9 mouse cellular contexts compared by ENCODE assay signal in genomic region chr3:55793842-55794575, GRCm38 (mm10). TPM values are rescaled to one million over a fixed set of nuclear protein-coding genes. Genes with fewer than 3 reads are reported as not detected.
DNase-seq lines count a peak whose midpoint lies in the region; ATAC-seq lines count a peak whose summit lies in the region.
"Had no signal": no experiment of that assay in that cellular context is flagged by ENCODE, and none has a peak within 500 bp of the region (broad histone marks: within the 10 kb centered on the region; RNA-seq: fewer than 3 reads in every experiment).

No protein-coding gene starts in this region.

- WGBS in hindbrain, embryonic 14.5 days = 58% methylated on average over 7 of the region's 7 CpGs
- 58% methylated on average over 7 of the region's 7 CpGs for WGBS in hindbrain, embryonic 12.5 days
- 64% methylated on average over 7 of the region's 7 CpGs for WGBS in neural tube, embryonic 15.5 days
- WGBS in forebrain, embryonic 11.5 days = 75% methylated on average over 7 of the region's 7 CpGs

- no peaks in the 10 kb centered on the region for H3K9me3 ChIP-seq in hindbrain, embryonic 14.5 days (ENCODE audit: control insufficient read depth, low read length)
- H3K9me3 ChIP-seq in hindbrain, embryonic 12.5 days (replicated peaks) = no peaks in the 10 kb centered on the region
- no peaks in the 10 kb centered on the region for H3K9me3 ChIP-seq in neural tube, embryonic 15.5 days (replicated peaks)
- no peaks in the 10 kb centered on the region for H3K9me3 ChIP-seq in forebrain, embryonic 11.5 days (ENCODE audit: control insufficient read depth, low read length)
- H3K9me3 ChIP-seq: neural tube, embryonic 12.5 days had no signal

- no peak for DNase-seq in hindbrain, embryonic 14.5 days (ENCODE audit: low spot score)
- DNase-seq in adrenal gland, adult 8-10 months = peak; percentile 91
- DNase-seq in gastrocnemius, postnatal 14 days = peak; percentile 45
- DNase-seq in kidney, postnatal 10 days = peak; percentile 72
- DNase-seq in forebrain, embryonic 11.5 days (ENCODE audit: low spot score) = no peak
- no peak for DNase-seq in right cerebral cortex, adult 18-20 months

- H3K4me2 ChIP-seq in hindbrain, embryonic 14.5 days (replicated peaks) = no peak overlapping the region
- no peak overlapping the region for H3K4me2 ChIP-seq in hindbrain, embryonic 12.5 days (replicated peaks)
- no peak overlapping the region for H3K4me2 ChIP-seq in neural tube, embryonic 15.5 days
- no peak overlapping the region for H3K4me2 ChIP-seq in forebrain, embryonic 11.5 days (ENCODE audit: low read depth, low read length, severe bottlenecking)
- H3K4me2 ChIP-seq: neural tube, embryonic 12.5 days had no signal

- no peaks in the 10 kb centered on the region; the same call in 1 of the 2 replicates for H3K27me3 ChIP-seq in hindbrain, embryonic 14.5 days (ENCODE audit: control insufficient read depth, insufficient read depth, low read length)
- H3K27me3 ChIP-seq in hindbrain, embryonic 12.5 days = no peaks in the 10 kb centered on the region
- no peaks in the 10 kb centered on the region for H3K27me3 ChIP-seq in neural tube, embryonic 15.5 days (replicated peaks)
- peaks cover 5% of the 10 kb centered on the region; the same call in 1 of the 2 replicates for H3K27me3 ChIP-seq in forebrain, embryonic 11.5 days (ENCODE audit: control insufficient read depth, insufficient read depth, low read length)
- H3K27me3 ChIP-seq: neural tube, embryonic 12.5 days had no signal

- no peak overlapping the region for H3K9ac ChIP-seq in hindbrain, embryonic 14.5 days
- no peak overlapping the region for H3K9ac ChIP-seq in hindbrain, embryonic 12.5 days
- no peak overlapping the region for H3K9ac ChIP-seq in neural tube, embryonic 15.5 days (replicated peaks)
- H3K9ac ChIP-seq in forebrain, embryonic 11.5 days (ENCODE audit: low read length) = no peak overlapping the region
- H3K9ac ChIP-seq: neural tube, embryonic 12.5 days had no signal

- no peaks in the 10 kb centered on the region for H3K36me3 ChIP-seq in hindbrain, embryonic 14.5 days (replicated peaks; ENCODE audit: control insufficient read depth, insufficient read depth)
- H3K36me3 ChIP-seq in hindbrain, embryonic 12.5 days = no peaks in the 10 kb centered on the region
- no peaks in the 10 kb centered on the region for H3K36me3 ChIP-seq in neural tube, embryonic 15.5 days
- no peaks in the 10 kb centered on the region for H3K36me3 ChIP-seq in forebrain, embryonic 11.5 days (ENCODE audit: control insufficient read depth, insufficient read depth, low read length)
- H3K36me3 ChIP-seq: neural tube, embryonic 12.5 days had no signal

- H3K4me1 ChIP-seq in hindbrain, embryonic 14.5 days (replicated peaks; ENCODE audit: control insufficient read depth, insufficient read depth, low read length) = peaks cover 18% of the 10 kb centered on the region
- H3K4me1 ChIP-seq in hindbrain, embryonic 12.5 days = 0 out of 2 replicates have a peak, but pooled peaks cover 8% of the 10 kb centered on the region
- peaks cover 13% of the 10 kb centered on the region for H3K4me1 ChIP-seq in neural tube, embryonic 15.5 days
- H3K4me1 ChIP-seq in forebrain, embryonic 11.5 days (replicated peaks; ENCODE audit: control insufficient read depth, insufficient read depth, low read length) = no peaks in the 10 kb centered on the region
- H3K4me1 ChIP-seq: neural tube, embryonic 12.5 days had no signal

- ATAC-seq in hindbrain, embryonic 14.5 days (ENCODE audit: low FRiP score) = no peak
- ATAC-seq in hindbrain, embryonic 12.5 days (ENCODE audit: low FRiP score) = no peak
- no peak for ATAC-seq in neural tube, embryonic 15.5 days (ENCODE audit: low FRiP score)
- ATAC-seq in forebrain, embryonic 11.5 days (replicated peaks; ENCODE audit: low FRiP score) = no peak

- H3K4me3 ChIP-seq in hindbrain, embryonic 14.5 days (replicated peaks; ENCODE audit: low read length) = no peak overlapping the region
- no peak overlapping the region for H3K4me3 ChIP-seq in hindbrain, embryonic 12.5 days
- H3K4me3 ChIP-seq in neural tube, embryonic 15.5 days (replicated peaks) = no peak overlapping the region
- no peak overlapping the region for H3K4me3 ChIP-seq in forebrain, embryonic 11.5 days (ENCODE audit: low read depth, low read length)
- H3K4me3 ChIP-seq: neural tube, embryonic 12.5 days had no signal

- peak overlapping the region; percentile 65 for H3K27ac ChIP-seq in hindbrain, embryonic 14.5 days
- no peak overlapping the region for H3K27ac ChIP-seq in hindbrain, embryonic 12.5 days
- H3K27ac ChIP-seq in neural tube, embryonic 15.5 days (replicated peaks) = 0 out of 2 replicates have a peak overlapping the region, but pooled peaks have one; percentile 23
- H3K27ac ChIP-seq in forebrain, embryonic 11.5 days (ENCODE audit: low read depth, low read length) = no peak overlapping the region
- H3K27ac ChIP-seq: neural tube, embryonic 12.5 days had no signal

- intact Hi-C loops in gastrocnemius, postnatal 14 days (cut with DNase I; ENCODE audit: low total_unique reads) = no loop called here

RNA-seq across cellular contexts. Expression of gene Mab21l1, which starts 11.7 kb away (rescaled TPM):
- 131 and 149 TPM in 2 replicates for polyA plus RNA-seq in hindbrain, embryonic 14.5 days (2014; fragmentation: Nextera tagmentation; extraction: Ambion mirVana)
- 104 and 115 TPM in 2 replicates for polyA plus RNA-seq in hindbrain, embryonic 12.5 days (2016; fragmentation: Nextera tagmentation; extraction: Ambion mirVana)
- 1 to 10 TPM; 2.0 to 4.0 (median 3.4) TPM for total RNA-seq in adrenal gland, adult 8-10 months (2022)
- 1 to 10 TPM; 1.8 to 2.2 TPM for total RNA-seq in gastrocnemius, postnatal 14 days (2021)
- polyA plus RNA-seq in neural tube, embryonic 15.5 days (2015; fragmentation: Nextera tagmentation; extraction: Ambion mirVana) = 67.4 and 85.1 TPM in 2 replicates
- polyA plus RNA-seq in forebrain, embryonic 11.5 days (2014; fragmentation: Nextera tagmentation; extraction: Ambion mirVana) = 16.6 and 20.5 TPM in 2 replicates

Comparison
In these comparisons a context has a peak if more than half of its experiments do, and no peak if none do; other contexts are left out.
1. H3K27ac ChIP-seq: peak in hindbrain, embryonic 14.5 days (single experiment) and neural tube, embryonic 15.5 days (single experiment); none in hindbrain, embryonic 12.5 days (single experiment) and forebrain, embryonic 11.5 days (single experiment).
2. DNase-seq: peak in adrenal gland, adult 8-10 months (single experiment), gastrocnemius, postnatal 14 days (single experiment) and kidney, postnatal 10 days (single experiment); none in hindbrain, embryonic 14.5 days (single experiment), forebrain, embryonic 11.5 days (single experiment) and right cerebral cortex, adult 18-20 months (single experiment).